Mouse (Mus musculus): ENCODE data around the gene Ntn3.
A peak's percentile ranks its signal among the peaks of the same experiment; 100 is the strongest.

The Ntn3 gene

GRCm38 (mm10) chr17:24191481-24191880, 17.9 kb downstream of the Ntn3 start:
- no peak for DNase-seq (ENCODE audit: low read depth, low spot score)

- DNase-seq (ENCODE audit: low read depth, low spot score) = no peak
Measured at GRCm38 (mm10) chr17:24190934-24191333, 18.4 kb downstream of the Ntn3 start.

DNA sequence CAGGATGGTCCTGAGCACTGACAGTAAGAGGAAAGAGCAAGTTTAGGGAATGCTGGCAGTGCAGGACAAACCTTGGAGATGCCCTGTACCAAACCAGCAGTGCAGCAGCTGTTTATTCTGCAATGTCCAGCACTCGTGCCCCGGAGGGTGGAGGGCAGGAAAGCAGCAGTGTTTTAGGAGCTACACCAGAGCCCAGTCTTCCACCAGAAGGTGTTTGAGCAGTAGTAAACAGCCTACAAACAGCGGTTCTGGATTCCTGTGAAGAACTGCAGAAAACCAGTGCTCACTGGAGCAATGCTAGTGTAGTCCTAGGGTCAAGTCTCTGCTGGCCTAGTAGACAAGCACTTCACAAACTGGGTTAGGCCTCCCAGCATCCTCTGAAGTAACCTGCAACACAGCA, 35.1 kb downstream of the Ntn3 start:
- no peak for DNase-seq (ENCODE audit: low read depth, low spot score)

DNA sequence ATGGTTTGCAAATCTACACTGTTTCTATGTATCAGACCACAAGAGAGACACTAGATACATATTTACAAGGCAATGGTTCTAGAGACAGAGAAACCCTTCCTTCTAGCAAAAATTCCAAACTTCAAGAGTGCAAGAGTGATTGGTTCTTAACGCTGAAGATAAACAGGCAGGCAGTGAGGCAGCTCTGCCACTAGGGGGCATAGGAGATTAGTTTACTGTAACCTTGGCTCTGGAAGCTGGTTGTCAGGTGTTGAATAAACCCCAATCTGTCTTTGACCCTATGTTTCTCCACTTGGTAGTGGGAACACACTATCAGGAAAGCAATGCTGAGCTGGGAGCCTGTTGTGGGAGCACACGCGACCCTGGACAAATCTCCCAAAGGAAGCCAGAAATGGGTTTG, 35.9 kb downstream of the Ntn3 start:
- DNase-seq (ENCODE audit: low read depth, low spot score) = peak; percentile 84

- DNase-seq (ENCODE audit: low read depth, low spot score) = no peak
Measured at GRCm38 (mm10) chr17:24171738-24172137, 37.6 kb downstream of the Ntn3 start.

GRCm38 (mm10) chr17:24170729-24171128, 38.6 kb downstream of the Ntn3 start:
- peak; percentile 46 for DNase-seq (ENCODE audit: low read depth, low spot score)

DNA sequence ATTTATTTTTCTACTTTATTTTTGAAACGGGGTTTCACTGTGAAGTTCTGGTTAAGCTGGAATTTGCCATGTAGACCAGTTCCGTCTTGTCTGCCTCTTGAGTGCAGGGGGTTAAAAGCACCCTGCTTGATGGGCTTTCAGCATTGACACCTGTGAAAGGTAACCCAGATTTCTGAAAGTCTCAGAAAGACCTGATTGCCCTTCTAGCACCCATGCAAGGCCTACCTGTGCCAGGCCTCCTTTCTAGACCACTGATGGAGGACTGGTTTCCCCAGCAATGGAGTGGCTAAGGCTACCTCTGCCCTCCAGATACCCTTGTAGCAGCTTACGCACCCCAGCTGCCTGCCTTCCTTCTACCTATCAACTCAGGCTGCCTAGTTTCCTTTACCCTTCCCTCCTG, 39.2 kb downstream of the Ntn3 start:
- no peak for DNase-seq (ENCODE audit: low read depth, low spot score)

DNA sequence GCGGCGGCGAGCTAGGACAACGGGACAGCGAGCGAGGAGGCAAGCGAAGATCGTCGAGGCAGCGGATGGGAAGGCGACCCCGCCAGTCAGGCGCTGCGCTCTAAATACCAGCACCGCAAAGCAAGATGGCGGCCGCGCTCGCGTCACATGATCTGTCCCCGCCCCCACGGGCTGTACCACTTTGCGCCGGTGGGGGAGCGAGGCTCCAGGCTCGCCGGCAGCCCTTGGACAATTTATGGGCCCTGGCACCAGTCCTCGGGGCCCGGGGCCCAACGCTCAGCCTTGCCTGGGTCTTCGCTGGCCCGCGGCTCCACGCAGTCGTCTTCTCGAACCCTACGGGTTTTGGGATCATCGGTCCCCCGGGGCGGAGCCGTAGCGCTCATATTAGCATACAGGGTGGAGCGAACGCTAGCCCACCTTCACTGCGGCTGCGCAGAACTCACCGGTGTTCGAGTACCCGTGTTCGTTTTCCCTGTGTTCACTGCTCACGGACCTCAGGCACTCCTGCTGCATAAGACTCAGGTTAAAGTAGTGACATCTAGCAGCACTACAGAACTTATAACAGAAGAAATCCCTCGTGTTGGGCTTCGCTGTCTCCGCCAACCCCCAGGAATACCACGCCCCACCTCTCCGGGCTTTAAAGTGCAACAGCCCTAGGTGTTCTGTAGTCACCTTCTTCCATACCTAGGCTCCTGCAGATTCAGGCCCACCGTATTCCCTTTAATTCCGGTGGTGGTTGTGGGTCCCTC, 39.8 kb downstream of the Ntn3 start, which contains the start of gene Atp6v0c:
TSS of gene Atp6v0c (minus strand) at position 386 of the 749 bp plus-strand sequence.
- DNase-seq (ENCODE audit: low read depth, low spot score) = peak; percentile 96

DNA sequence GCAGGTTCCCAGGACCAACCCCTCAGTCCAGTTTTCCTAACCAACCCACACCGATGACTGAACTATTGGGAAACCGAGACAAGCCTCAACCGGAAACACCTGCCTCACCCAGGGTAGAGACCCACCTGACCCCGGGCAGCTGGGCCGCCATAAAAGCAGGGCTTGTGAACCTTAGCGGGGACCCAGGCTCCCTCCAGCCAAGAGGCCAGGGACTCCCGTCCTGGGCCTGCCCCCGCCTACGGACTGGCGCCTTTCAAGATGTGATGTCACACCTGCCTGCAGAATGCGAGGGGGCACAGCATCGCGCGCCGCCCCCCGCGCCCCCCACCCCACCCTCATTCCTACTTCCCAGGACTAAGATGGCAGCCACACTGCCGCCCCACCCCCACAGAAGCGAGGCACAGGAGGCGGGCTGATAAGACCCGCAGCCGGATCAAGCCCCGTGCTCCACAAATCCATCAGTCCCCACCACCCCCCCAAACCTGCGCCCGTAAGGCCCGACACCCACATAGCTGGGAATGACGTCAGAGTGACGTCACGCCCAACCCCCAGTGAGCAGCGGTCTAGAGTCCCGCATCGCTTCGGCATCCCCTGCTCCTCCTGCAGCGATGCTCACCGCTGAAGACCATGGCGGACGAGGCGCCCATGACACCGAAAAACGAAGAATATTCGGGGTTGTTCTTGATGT, 40.6 kb downstream of the Ntn3 start:
- DNase-seq (ENCODE audit: low read depth, low spot score) = peak; percentile 72

DNA sequence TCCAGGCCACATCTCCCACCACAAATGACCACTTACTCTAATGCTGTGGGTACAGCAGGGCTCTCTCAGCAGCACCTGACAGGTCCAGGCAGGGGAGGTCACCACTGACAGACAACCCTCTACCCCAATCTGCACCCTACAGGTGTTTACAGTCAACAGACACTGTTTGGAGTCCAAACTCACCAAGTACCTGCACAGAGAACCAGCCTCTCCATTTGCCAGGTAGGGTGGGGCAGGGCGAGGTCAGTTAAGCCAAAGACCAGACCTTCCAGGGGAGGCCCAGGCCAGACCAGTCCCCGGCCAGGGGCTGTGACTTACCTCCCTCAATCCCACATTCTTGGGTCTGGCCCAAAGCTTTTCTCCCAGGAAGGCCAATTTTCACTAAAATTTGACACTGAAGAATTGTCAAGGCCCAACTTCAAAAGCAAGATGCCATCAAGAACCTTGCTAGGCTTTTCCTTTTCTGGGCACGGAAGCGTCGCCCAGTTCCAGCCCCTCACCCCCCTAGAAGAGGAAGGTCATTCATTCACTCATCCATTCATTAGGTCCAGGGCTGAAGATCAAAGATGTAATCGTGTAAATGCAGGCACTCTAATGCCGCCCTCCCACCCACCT, 41.3 kb downstream of the Ntn3 start:
- no peak for DNase-seq (ENCODE audit: low read depth, low spot score)

- no peak for DNase-seq (ENCODE audit: low read depth, low spot score)
Measured at GRCm38 (mm10) chr17:24167120-24167519, 42.2 kb downstream of the Ntn3 start.

GRCm38 (mm10) chr17:24164566-24165259, 44.6 kb downstream of the Ntn3 start:
- DNase-seq (ENCODE audit: low read depth, low spot score) = no peak

- peak; percentile 98 for DNase-seq (ENCODE audit: low read depth, low spot score)
Measured at GRCm38 (mm10) chr17:24163176-24163962, 46.0 kb downstream of the Ntn3 start, which contains the start of gene Amdhd2. Amdhd2 (minus strand) TSS chr17:24163766.

- peak; percentile 36 for DNase-seq (ENCODE audit: low read depth, low spot score)
Measured at GRCm38 (mm10) chr17:24162584-24163175, 46.7 kb downstream of the Ntn3 start.

- DNase-seq (ENCODE audit: low read depth, low spot score) = no peak
Measured at GRCm38 (mm10) chr17:24161466-24161865, 47.9 kb downstream of the Ntn3 start.

DNA sequence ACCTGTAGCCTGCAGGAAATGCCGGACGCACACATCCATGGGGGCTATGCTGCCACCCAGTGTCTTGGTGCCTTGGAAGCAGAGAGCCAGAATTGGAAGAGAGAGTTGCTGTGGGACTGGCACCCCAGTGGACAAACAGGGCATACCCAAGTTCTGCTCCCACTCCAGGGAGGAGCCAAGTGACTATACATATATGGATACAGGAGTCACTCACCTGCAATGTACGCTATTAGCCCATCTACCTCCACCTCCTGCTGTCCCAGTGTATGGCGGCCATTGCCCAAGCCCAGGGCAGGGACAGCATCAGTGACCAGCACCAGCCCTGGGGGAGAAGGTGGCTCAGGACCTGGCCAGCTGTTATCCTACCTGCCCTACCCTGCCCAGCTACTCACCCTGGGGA, 51.8 kb downstream of the Ntn3 start:
- no peak for DNase-seq (ENCODE audit: low read depth, low spot score)

GRCm38 (mm10) chr17:24157121-24157520, 52.2 kb downstream of the Ntn3 start:
- DNase-seq (ENCODE audit: low read depth, low spot score) = no peak

- no peak for DNase-seq (ENCODE audit: low read depth, low spot score)
Measured at GRCm38 (mm10) chr17:24156394-24156793, 52.9 kb downstream of the Ntn3 start.

DNA sequence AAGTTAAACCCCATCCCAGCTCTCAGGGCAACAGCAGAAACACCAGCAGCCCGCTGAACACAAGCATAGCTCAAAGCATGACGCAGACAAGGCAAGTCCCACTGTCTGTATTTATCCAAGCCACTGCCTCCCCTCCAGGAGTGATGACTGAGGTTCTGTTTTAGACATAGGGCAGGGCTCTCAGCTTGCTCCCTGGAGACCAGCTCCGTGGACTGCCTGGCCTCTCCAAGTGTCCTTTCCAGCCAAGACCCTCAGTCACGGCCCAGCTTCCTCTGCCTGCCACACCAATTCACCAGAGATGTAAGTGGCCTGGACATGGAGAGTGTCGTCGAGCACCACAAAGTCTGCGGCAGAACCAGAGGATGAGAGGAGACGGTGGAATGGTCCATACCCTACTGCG, 53.6 kb downstream of the Ntn3 start:
- no peak for DNase-seq (ENCODE audit: low read depth, low spot score)

DNA sequence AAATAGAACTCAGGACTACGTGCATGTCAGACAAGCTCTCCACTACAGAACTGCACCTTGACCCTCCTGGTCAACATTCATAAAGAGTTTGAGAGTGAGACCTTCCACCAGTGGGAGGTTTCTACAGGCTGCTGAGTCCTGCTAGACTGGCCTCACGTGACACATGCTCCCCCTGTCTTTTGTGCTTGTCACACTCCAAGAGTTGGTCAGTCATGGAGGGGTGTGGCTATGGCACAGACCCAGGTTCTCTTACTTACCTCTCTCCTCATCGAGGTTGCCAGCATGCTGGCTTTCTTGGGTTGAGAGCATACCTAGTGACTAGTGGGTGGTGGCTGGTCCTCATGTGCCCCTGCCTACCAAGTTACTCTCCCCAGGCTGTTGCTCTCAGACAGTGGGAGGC, 54.9 kb downstream of the Ntn3 start:
- no peak for DNase-seq (ENCODE audit: low read depth, low spot score)
